Mouse (Mus musculus): Measurements from ENCODE around the gene Sirt4. TPM values are rescaled to one million over a fixed set of nuclear protein-coding genes. Genes with fewer than 3 reads are reported as not detected.

Gene Sirt4
- total and polyA plus RNA-seq, 2 experiments from 2014 or later = 25.6 to 27.0 TPM

- H3K4me1 ChIP-seq (ENCODE audit: insufficient read depth, low read length) = peaks cover 35% of the 10 kb centered on the region
- TF ChIP-seq CTCF (IDR thresholded peaks at IDR 0.05) = no peak
- ATAC-seq (ENCODE audit: low FRiP score) (0 out of 2 replicates have a peak, but pooled peaks have one; percentile 31), DNase-seq (ENCODE audit: low spot score) (no peak)
- no peaks in the 10 kb centered on the region for H3K36me3 ChIP-seq (ENCODE audit: insufficient read depth, low read length)
- no peaks in the 10 kb centered on the region for H3K27me3 ChIP-seq (ENCODE audit: insufficient read depth, low read length)
- peak overlapping the region; percentile 95 for H3K4me3 ChIP-seq (ENCODE audit: low read depth, low read length)
- H3K27ac ChIP-seq (ENCODE audit: low read depth, low read length) = peak overlapping the region; percentile 86
- H3K4me2 ChIP-seq (ENCODE audit: low read depth, low read length, poor library complexity, severe bottlenecking) = peak overlapping the region; percentile 98
- under 1% methylated on average over 47 of the region's 73 CpGs for WGBS
- H3K9ac ChIP-seq (replicated peaks; ENCODE audit: low read length, poor library complexity, severe bottlenecking) = peak overlapping the region; percentile 97
- no peaks in the 10 kb centered on the region for H3K9me3 ChIP-seq (ENCODE audit: low read length)
These were observed 54.2 kb downstream of the Sirt4 start for GRCm38 (mm10) chr5:115430187-115430960.

- H3K4me3 ChIP-seq (ENCODE audit: low read depth, low read length) = peak within 1 kb of the TSS; percentile 95
- no peaks in the 10 kb centered on the region for H3K9me3 ChIP-seq (ENCODE audit: low read length)
- DNase-seq (ENCODE audit: low spot score) (no peak), ATAC-seq (ENCODE audit: low FRiP score) (peak; percentile 64)
- no peaks in the 10 kb centered on the region for H3K36me3 ChIP-seq (ENCODE audit: insufficient read depth, low read length)
- H3K4me2 ChIP-seq (ENCODE audit: low read depth, low read length, poor library complexity, severe bottlenecking) = peak within 1 kb of the TSS; percentile 98
- no peaks in the 10 kb centered on the region for H3K27me3 ChIP-seq (ENCODE audit: insufficient read depth, low read length)
- peaks cover 28% of the 10 kb centered on the region for H3K4me1 ChIP-seq (ENCODE audit: insufficient read depth, low read length)
- peak within 1 kb of the TSS; percentile 86 for H3K27ac ChIP-seq (ENCODE audit: low read depth, low read length)
- 1% methylated on average over 47 of the region's 117 CpGs for WGBS
- H3K9ac ChIP-seq (replicated peaks; ENCODE audit: low read length, poor library complexity, severe bottlenecking) = peak within 1 kb of the TSS; percentile 97
- no peak for TF ChIP-seq CTCF (IDR thresholded peaks at IDR 0.05)
These were observed 55.0 kb downstream of the Sirt4 start, which contains the start of gene Msi1 for GRCm38 (mm10) chr5:115429359-115430186. Msi1 (plus strand) TSS chr5:115429599.

DNA sequence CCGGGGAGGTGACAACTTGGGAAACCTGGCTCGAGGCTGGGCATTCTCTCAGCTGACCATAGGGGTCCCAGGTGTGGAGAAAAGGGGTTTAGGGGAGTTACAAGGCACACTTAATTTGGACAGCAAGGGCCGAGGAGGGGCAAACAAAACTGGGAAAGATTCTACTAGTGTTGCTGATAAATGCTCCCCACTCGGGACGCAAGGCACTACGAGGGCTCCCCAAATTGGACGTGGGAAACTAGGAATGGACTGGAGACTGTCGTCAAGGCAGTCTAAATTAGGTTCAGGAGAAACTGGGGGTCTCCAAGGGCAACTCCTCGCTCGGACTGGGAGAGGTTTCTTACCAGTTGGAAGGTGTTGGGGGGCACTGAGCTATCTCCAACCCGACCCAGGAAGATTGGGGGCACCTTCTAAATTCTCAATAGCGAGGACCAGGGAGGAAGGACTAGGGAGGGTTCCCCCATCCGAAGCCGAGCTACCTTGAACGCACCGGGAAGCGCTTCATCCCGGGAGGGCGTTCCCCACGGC, 55.6 kb downstream of the Sirt4 start:
- H3K9me3 ChIP-seq (ENCODE audit: low read length) = no peaks in the 10 kb centered on the region
- 1% methylated on average over 19 of the region's 20 CpGs for WGBS
- peak overlapping the region; percentile 97 for H3K9ac ChIP-seq (replicated peaks; ENCODE audit: low read length, poor library complexity, severe bottlenecking)
- no peak for TF ChIP-seq CTCF (IDR thresholded peaks at IDR 0.05)
- no peak for ATAC-seq (ENCODE audit: low FRiP score)
- H3K4me2 ChIP-seq (ENCODE audit: low read depth, low read length, poor library complexity, severe bottlenecking) = peak overlapping the region; percentile 98
- H3K4me3 ChIP-seq (ENCODE audit: low read depth, low read length) = peak overlapping the region; percentile 95
- no peaks in the 10 kb centered on the region for H3K36me3 ChIP-seq (ENCODE audit: insufficient read depth, low read length)
- no peak for DNase-seq (ENCODE audit: low spot score)
- peaks cover 22% of the 10 kb centered on the region; the same call in 1 of the 2 replicates for H3K4me1 ChIP-seq (ENCODE audit: insufficient read depth, low read length)
- H3K27me3 ChIP-seq (ENCODE audit: insufficient read depth, low read length) = no peaks in the 10 kb centered on the region
- peak overlapping the region; percentile 86; the same call in 1 of the 2 replicates for H3K27ac ChIP-seq (ENCODE audit: low read depth, low read length)

Other genes starting within 250 kb of the Sirt4 start
- gene Pop5, start 248.9 kb downstream of the Sirt4 start, total RNA-seq (2014; rRNA removed) = 33.2 and 41.5 TPM in 2 replicates
- gene Pop5, start 248.9 kb downstream of the Sirt4 start, polyA plus RNA-seq (2015; fragmentation: Nextera tagmentation; extraction: Ambion mirVana) = 95.5 and 101 TPM in 2 replicates
- gene Rnf10, start 211.8 kb downstream of the Sirt4 start, total RNA-seq (2014; rRNA removed) = 103 and 118 TPM in 2 replicates
- 154 and 158 TPM in 2 replicates for gene Rnf10, start 211.8 kb downstream of the Sirt4 start, polyA plus RNA-seq (2015; fragmentation: Nextera tagmentation; extraction: Ambion mirVana)
- 29.6 and 36.7 TPM in 2 replicates for gene Coq5, start 205.1 kb downstream of the Sirt4 start, total RNA-seq (2014; rRNA removed)
- 42.8 and 43.5 TPM in 2 replicates for gene Coq5, start 205.1 kb downstream of the Sirt4 start, polyA plus RNA-seq (2015; fragmentation: Nextera tagmentation; extraction: Ambion mirVana)
- 196 and 214 TPM in 2 replicates for gene Dynll1, start 183.7 kb downstream of the Sirt4 start, total RNA-seq (2014; rRNA removed)
- gene Dynll1, start 183.7 kb downstream of the Sirt4 start, polyA plus RNA-seq (2015; fragmentation: Nextera tagmentation; extraction: Ambion mirVana) = 893 and 930 TPM in 2 replicates
- gene Srsf9, start 157.5 kb downstream of the Sirt4 start, total RNA-seq (2014; rRNA removed) = 44.1 and 45.5 TPM in 2 replicates
- gene Srsf9, start 157.5 kb downstream of the Sirt4 start, polyA plus RNA-seq (2015; fragmentation: Nextera tagmentation; extraction: Ambion mirVana) = 88.0 and 93.8 TPM in 2 replicates
- 17.6 and 27.8 TPM in 2 replicates for gene Gatc, start 143.5 kb downstream of the Sirt4 start, total RNA-seq (2014; rRNA removed)
- gene Gatc, start 143.5 kb downstream of the Sirt4 start, polyA plus RNA-seq (2015; fragmentation: Nextera tagmentation; extraction: Ambion mirVana) = 39.2 and 42.4 TPM in 2 replicates
- gene Triap1, start 143.5 kb downstream of the Sirt4 start, total RNA-seq (2014; rRNA removed) = 10.7 and 16.9 TPM in 2 replicates
- gene Triap1, start 143.5 kb downstream of the Sirt4 start, polyA plus RNA-seq (2015; fragmentation: Nextera tagmentation; extraction: Ambion mirVana) = 53.8 and 54.5 TPM in 2 replicates
- 1,189 and 1,342 TPM in 2 replicates for gene Cox6a1, start 135.7 kb downstream of the Sirt4 start, total RNA-seq (2014; rRNA removed)
- 1,504 and 1,624 TPM in 2 replicates for gene Cox6a1, start 135.7 kb downstream of the Sirt4 start, polyA plus RNA-seq (2015; fragmentation: Nextera tagmentation; extraction: Ambion mirVana)
- 72.5 and 82.9 TPM in 2 replicates for gene Msi1, start 55.1 kb downstream of the Sirt4 start, total RNA-seq (2014; rRNA removed)
- gene Msi1, start 55.1 kb downstream of the Sirt4 start, polyA plus RNA-seq (2015; fragmentation: Nextera tagmentation; extraction: Ambion mirVana) = 41.1 and 52.1 TPM in 2 replicates
- gene Pla2g1b, start 18.5 kb downstream of the Sirt4 start, total RNA-seq (2014; rRNA removed) = not detected in 2 replicates
- gene Pla2g1b, start 18.5 kb downstream of the Sirt4 start, polyA plus RNA-seq (2015; fragmentation: Nextera tagmentation; extraction: Ambion mirVana) = not detected in 2 replicates
- gene Pxn, start 22.0 kb upstream of the Sirt4 start, total RNA-seq (2014; rRNA removed) = 34.6 and 39.4 TPM in 2 replicates
- gene Pxn, start 22.0 kb upstream of the Sirt4 start, polyA plus RNA-seq (2015; fragmentation: Nextera tagmentation; extraction: Ambion mirVana) = 15.3 and 15.9 TPM in 2 replicates
- 1,612 and 1,828 TPM in 2 replicates for gene Rplp0, start 74.7 kb upstream of the Sirt4 start, total RNA-seq (2014; rRNA removed)
- 779 and 814 TPM in 2 replicates for gene Rplp0, start 74.7 kb upstream of the Sirt4 start, polyA plus RNA-seq (2015; fragmentation: Nextera tagmentation; extraction: Ambion mirVana)
- 72.9 and 75.1 TPM in 2 replicates for gene Gcn1l1, start 80.5 kb upstream of the Sirt4 start, total RNA-seq (2014; rRNA removed)
- gene Gcn1l1, start 80.5 kb upstream of the Sirt4 start, polyA plus RNA-seq (2015; fragmentation: Nextera tagmentation; extraction: Ambion mirVana) = 24.7 and 26.6 TPM in 2 replicates
- 97.4 and 99.0 TPM in 2 replicates for gene Rab35, start 147.2 kb upstream of the Sirt4 start, total RNA-seq (2014; rRNA removed)
- 23.0 and 24.5 TPM in 2 replicates for gene Rab35, start 147.2 kb upstream of the Sirt4 start, polyA plus RNA-seq (2015; fragmentation: Nextera tagmentation; extraction: Ambion mirVana)
- gene Bicdl1, start 246.9 kb upstream of the Sirt4 start, total RNA-seq (2014; rRNA removed) = 185 and 195 TPM in 2 replicates
- 34.4 and 35.7 TPM in 2 replicates for gene Bicdl1, start 246.9 kb upstream of the Sirt4 start, polyA plus RNA-seq (2015; fragmentation: Nextera tagmentation; extraction: Ambion mirVana)

Measured in midbrain, postnatal 0 days (tissue).